Mouse (Mus musculus): ENCODE results near the gene Pdgfra.

Pdgfra gene

GRCm38 (mm10) chr5:75152021-75152425 lies at the start of gene Pdgfra:
TSS of gene Pdgfra (plus strand) at chr5:75152292.
- peak; percentile 81 for DNase-seq

- no peak for DNase-seq
Measured at GRCm38 (mm10) chr5:75106511-75106910, 45.6 kb upstream of the Pdgfra start.

GRCm38 (mm10) chr5:75109368-75109767 lies 42.7 kb upstream of the Pdgfra start:
- no peak for DNase-seq

- DNase-seq: no peak
Measured at GRCm38 (mm10) chr5:75111781-75112180, 40.3 kb upstream of the Pdgfra start.

- peak; percentile 13 for DNase-seq
Measured at GRCm38 (mm10) chr5:75118840-75119239, 33.3 kb upstream of the Pdgfra start.

- DNase-seq: no peak
Measured at GRCm38 (mm10) chr5:75121646-75122045, 30.4 kb upstream of the Pdgfra start.

- DNase-seq: no peak
Measured at GRCm38 (mm10) chr5:75134681-75135080, 17.4 kb upstream of the Pdgfra start.

GRCm38 (mm10) chr5:75143092-75143491 lies 9.0 kb upstream of the Pdgfra start:
- peak; percentile 90 for DNase-seq

GRCm38 (mm10) chr5:75143767-75144166 lies 8.3 kb upstream of the Pdgfra start:
- DNase-seq: peak; percentile 37

GRCm38 (mm10) chr5:75145341-75145740 lies 6.8 kb upstream of the Pdgfra start:
- no peak for DNase-seq

- no peak for DNase-seq
Measured at GRCm38 (mm10) chr5:75146469-75146868, 5.6 kb upstream of the Pdgfra start.

- DNase-seq: peak; percentile 85
Measured at GRCm38 (mm10) chr5:75148343-75149127, 3.6 kb upstream of the Pdgfra start.

GRCm38 (mm10) chr5:75149380-75149779 lies 2.7 kb upstream of the Pdgfra start:
- peak; percentile 45 for DNase-seq

GRCm38 (mm10) chr5:75149880-75150279 lies 2.2 kb upstream of the Pdgfra start:
- DNase-seq: peak; percentile 85

- peak; percentile 79 for DNase-seq
Measured at GRCm38 (mm10) chr5:75150341-75150981, 1.6 kb upstream of the Pdgfra start.

GRCm38 (mm10) chr5:75151146-75151900 lies 769 bp upstream of the Pdgfra start:
- DNase-seq: peak; percentile 93

- DNase-seq: peak; percentile 87
Measured at GRCm38 (mm10) chr5:75152791-75153625, 916 bp downstream of the Pdgfra start.

- no peak for DNase-seq
Measured at GRCm38 (mm10) chr5:75153626-75153960, 1.5 kb downstream of the Pdgfra start.

- peak; percentile 41 for DNase-seq
Measured at GRCm38 (mm10) chr5:75153961-75154620, 2.0 kb downstream of the Pdgfra start.

- peak; percentile 83 for DNase-seq
Measured at GRCm38 (mm10) chr5:75154621-75155235, 2.6 kb downstream of the Pdgfra start.

- DNase-seq: peak; percentile 29
Measured at GRCm38 (mm10) chr5:75155281-75155680, 3.2 kb downstream of the Pdgfra start.
